Mouse (Mus musculus): Measurements from ENCODE around the gene Cavin1. TPM values are rescaled to one million over a fixed set of nuclear protein-coding genes. Genes with fewer than 3 reads are reported as not detected.

Cavin1 gene
- polyA plus RNA-seq, 1 experiment from 2014 or later = 10.2 TPM

DNA sequence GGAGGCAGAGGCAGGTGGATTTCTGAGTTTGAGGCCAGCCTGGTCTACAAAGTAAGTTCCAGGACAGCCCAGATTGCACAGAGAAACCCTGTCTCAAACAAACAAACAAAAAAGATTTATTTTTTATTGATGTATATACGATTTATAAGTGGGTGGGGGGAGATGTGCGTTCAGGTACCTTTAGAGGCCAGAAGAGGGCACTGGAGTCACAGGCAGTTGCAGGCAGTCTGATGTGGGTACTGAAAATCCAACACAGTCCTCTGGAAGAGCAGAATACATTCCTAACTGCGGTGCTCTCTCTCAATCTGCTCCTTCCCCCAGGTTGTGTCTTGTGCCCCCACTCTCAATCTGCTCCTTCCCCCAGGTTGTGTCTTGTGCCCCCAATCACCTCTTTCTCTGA is 14.9 kb upstream of the Cavin1 start:
- Histone ChIP-seq H3K4me1 (ENCODE audit: control insufficient read depth, insufficient read depth, low read length) (peaks cover 2% of the 10 kb centered on the region; the same call in 1 of the 2 replicates), H3K9me3 (ENCODE audit: control insufficient read depth, low read length) (no peaks in the 10 kb centered on the region), H3K27me3 (ENCODE audit: control insufficient read depth, insufficient read depth, low read length) (peaks cover 12% of the 10 kb centered on the region), H3K4me2 (ENCODE audit: low read depth, severe bottlenecking) (no peak overlapping the region), H3K4me3 (ENCODE audit: low read depth, low read length) (no peak overlapping the region), H3K9ac (ENCODE audit: low read length) (no peak overlapping the region), H3K36me3 (ENCODE audit: control insufficient read depth, insufficient read depth, low read length) (no peaks in the 10 kb centered on the region), H3K27ac (replicated peaks; ENCODE audit: low read depth, low read length) (no peak overlapping the region)
- DNase-seq (ENCODE audit: low spot score) (no peak), ATAC-seq (ENCODE audit: insufficient number of reproducible peaks, low FRiP score, low TSS enrichment, low read depth) (no peak)
- WGBS = 52% methylated on average over 3 of the region's 3 CpGs

DNA sequence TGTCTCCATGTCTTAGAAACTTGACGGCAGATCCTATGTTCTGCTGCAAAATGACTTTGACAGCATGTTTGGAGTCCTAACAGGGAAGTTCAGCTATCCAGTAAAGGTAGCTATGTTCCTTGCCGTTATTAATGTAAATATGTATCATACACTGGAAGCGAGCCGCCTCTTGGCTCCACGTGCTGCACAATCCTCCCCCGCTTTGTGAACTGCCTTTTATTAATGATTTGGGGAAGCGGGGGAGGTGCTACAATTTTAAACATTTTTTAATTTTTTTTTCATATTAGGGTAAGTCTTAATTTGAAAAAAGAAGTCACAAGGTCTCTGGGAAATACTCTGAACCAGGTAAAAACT is 13.1 kb upstream of the Cavin1 start:
- WGBS = 78% methylated on average over 7 of the region's 7 CpGs
- Histone ChIP-seq H3K27ac (replicated peaks; ENCODE audit: low read depth, low read length) (no peak overlapping the region), H3K4me1 (ENCODE audit: control insufficient read depth, insufficient read depth, low read length) (peaks cover 2% of the 10 kb centered on the region; the same call in 1 of the 2 replicates), H3K9ac (ENCODE audit: low read length) (no peak overlapping the region), H3K27me3 (ENCODE audit: control insufficient read depth, insufficient read depth, low read length) (peaks cover 12% of the 10 kb centered on the region), H3K36me3 (ENCODE audit: control insufficient read depth, insufficient read depth, low read length) (no peaks in the 10 kb centered on the region), H3K4me3 (ENCODE audit: low read depth, low read length) (no peak overlapping the region), H3K9me3 (ENCODE audit: control insufficient read depth, low read length) (no peaks in the 10 kb centered on the region), H3K4me2 (ENCODE audit: low read depth, severe bottlenecking) (no peak overlapping the region)
- ATAC-seq (ENCODE audit: insufficient number of reproducible peaks, low FRiP score, low TSS enrichment, low read depth) = no peak
- no peak for DNase-seq (ENCODE audit: low spot score)

DNA sequence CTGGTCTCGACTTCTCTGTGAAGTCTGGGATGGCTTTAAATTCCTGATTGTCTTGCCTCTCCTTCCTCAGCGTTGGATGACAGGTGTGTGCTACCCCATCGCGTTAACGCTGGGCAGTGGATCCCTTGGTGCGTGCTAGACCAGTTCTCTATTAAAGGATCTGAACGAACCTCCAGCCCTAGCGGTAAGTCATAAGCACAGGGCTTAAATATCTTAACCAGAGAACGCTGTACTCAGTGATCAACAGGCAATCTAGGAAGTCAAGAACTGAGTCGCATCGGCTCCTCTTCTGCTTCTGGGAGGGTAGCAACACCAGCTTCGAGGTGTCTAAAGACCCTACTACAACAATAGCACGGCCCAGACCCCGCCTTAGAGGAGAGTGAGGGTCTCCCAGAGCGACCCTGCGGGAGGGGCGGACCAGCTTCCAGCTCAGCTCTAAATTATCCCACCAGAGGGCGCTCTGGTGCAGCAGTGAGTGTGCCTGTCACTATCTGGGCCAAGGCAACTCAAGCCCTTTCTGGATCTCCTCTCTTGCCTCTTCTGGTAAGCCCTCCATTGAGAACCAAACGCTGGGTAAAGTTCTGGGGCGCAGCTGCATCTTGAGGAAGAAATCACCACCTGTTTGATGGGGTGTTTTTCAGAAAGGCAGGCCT is 12.6 kb upstream of the Cavin1 start:
- peak overlapping the region; percentile 49; the same call in 1 of the 2 replicates for H3K4me2 ChIP-seq (ENCODE audit: low read depth, severe bottlenecking)
- no peaks in the 10 kb centered on the region for H3K9me3 ChIP-seq (ENCODE audit: control insufficient read depth, low read length)
- WGBS = 5% methylated on average over 20 of the region's 20 CpGs
- DNase-seq (ENCODE audit: low spot score) = peak; percentile 94
- peaks cover 2% of the 10 kb centered on the region; the same call in 1 of the 2 replicates for H3K4me1 ChIP-seq (ENCODE audit: control insufficient read depth, insufficient read depth, low read length)
- H3K27ac ChIP-seq (replicated peaks; ENCODE audit: low read depth, low read length) = no peak overlapping the region
- peaks cover 12% of the 10 kb centered on the region for H3K27me3 ChIP-seq (ENCODE audit: control insufficient read depth, insufficient read depth, low read length)
- no peaks in the 10 kb centered on the region for H3K36me3 ChIP-seq (ENCODE audit: control insufficient read depth, insufficient read depth, low read length)
- H3K9ac ChIP-seq (ENCODE audit: low read length) = peak overlapping the region; percentile 30; the same call in 1 of the 2 replicates
- H3K4me3 ChIP-seq (ENCODE audit: low read depth, low read length) = peak overlapping the region; percentile 25; the same call in 1 of the 2 replicates
- peak; percentile 80; the same call in 1 of the 2 replicates for ATAC-seq (ENCODE audit: insufficient number of reproducible peaks, low FRiP score, low TSS enrichment, low read depth)

DNA sequence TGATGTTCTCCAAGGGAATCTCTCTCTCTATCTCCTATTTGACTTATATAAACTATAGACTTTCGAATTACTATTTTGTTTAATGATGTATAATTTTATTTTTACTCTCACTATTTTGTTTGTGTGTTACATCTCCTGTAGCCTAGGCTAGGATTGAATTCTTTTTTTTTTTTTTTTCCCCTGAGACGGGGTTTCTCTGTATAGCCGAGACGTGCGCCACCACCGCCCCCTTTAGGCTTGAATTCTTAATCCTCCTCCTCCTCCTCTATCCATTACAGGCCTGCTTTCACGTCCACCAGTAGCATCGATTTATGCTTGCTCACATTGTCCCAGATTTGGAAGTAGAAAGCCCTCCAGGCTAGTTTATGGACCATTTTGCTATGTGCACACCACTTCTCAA is 11.4 kb upstream of the Cavin1 start:
- H3K36me3 ChIP-seq (ENCODE audit: control insufficient read depth, insufficient read depth, low read length) = no peaks in the 10 kb centered on the region
- WGBS = 10% methylated on average over 8 of the region's 8 CpGs
- H3K4me1 ChIP-seq (ENCODE audit: control insufficient read depth, insufficient read depth, low read length) = peaks cover 2% of the 10 kb centered on the region; the same call in 1 of the 2 replicates
- ATAC-seq (ENCODE audit: insufficient number of reproducible peaks, low FRiP score, low TSS enrichment, low read depth) (no peak), DNase-seq (ENCODE audit: low spot score) (no peak)
- no peak overlapping the region for H3K9ac ChIP-seq (ENCODE audit: low read length)
- H3K27ac ChIP-seq (replicated peaks; ENCODE audit: low read depth, low read length) = no peak overlapping the region
- H3K27me3 ChIP-seq (ENCODE audit: control insufficient read depth, insufficient read depth, low read length) = peaks cover 12% of the 10 kb centered on the region
- H3K4me3 ChIP-seq (ENCODE audit: low read depth, low read length) = no peak overlapping the region
- no peaks in the 10 kb centered on the region for H3K9me3 ChIP-seq (ENCODE audit: control insufficient read depth, low read length)
- no peak overlapping the region for H3K4me2 ChIP-seq (ENCODE audit: low read depth, severe bottlenecking)

DNA sequence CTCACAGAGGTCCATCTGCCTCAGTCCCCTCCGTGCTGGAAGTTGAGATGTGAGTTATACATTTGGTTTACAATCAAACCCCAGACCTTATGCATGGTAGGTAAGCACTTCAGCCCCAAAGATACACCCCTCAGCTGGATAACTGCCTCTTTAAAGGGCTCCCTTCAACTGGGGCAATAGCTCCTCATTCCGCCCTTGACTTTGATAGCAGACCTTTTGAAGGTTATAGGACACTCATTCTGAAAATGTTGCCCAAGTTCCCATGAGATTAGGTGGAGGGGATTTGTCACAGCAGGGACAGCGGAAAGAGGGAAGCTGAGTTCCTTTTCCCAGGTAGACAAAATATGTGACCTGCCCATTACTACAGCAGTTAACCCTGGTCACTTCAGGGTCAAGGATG is 10.5 kb upstream of the Cavin1 start:
- Histone ChIP-seq H3K4me1 (ENCODE audit: control insufficient read depth, insufficient read depth, low read length) (peaks cover 2% of the 10 kb centered on the region; the same call in 1 of the 2 replicates), H3K4me3 (ENCODE audit: low read depth, low read length) (no peak overlapping the region), H3K27ac (replicated peaks; ENCODE audit: low read depth, low read length) (no peak overlapping the region), H3K27me3 (ENCODE audit: control insufficient read depth, insufficient read depth, low read length) (peaks cover 12% of the 10 kb centered on the region), H3K9ac (ENCODE audit: low read length) (no peak overlapping the region), H3K36me3 (ENCODE audit: control insufficient read depth, insufficient read depth, low read length) (no peaks in the 10 kb centered on the region), H3K9me3 (ENCODE audit: control insufficient read depth, low read length) (no peaks in the 10 kb centered on the region), H3K4me2 (ENCODE audit: low read depth, severe bottlenecking) (no peak overlapping the region)
- DNase-seq (ENCODE audit: low spot score) (peak; percentile 16), ATAC-seq (ENCODE audit: insufficient number of reproducible peaks, low FRiP score, low TSS enrichment, low read depth) (no peak)
- WGBS = 66% methylated on average over 3 of the region's 3 CpGs

DNA sequence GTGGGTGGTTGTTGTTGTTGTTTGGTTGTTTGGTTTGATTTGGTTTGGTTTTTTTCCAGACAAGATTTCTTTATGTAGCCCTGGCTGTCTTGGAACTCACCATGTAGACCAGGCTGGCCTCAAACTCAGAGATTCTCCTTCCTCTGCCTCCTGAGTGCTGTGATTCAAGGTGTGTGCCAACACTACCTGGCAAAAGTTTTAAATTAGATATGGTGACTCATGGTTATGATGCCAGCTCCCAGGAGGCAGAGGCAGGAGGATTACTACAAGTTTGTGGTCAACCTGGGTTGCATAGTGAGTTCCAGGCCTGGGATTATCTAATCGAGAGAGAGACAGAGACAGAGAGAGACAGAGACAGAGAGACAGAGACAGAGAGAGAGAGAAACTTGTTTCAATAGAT is 9.8 kb upstream of the Cavin1 start:
- 77% methylated on average over 1 of the region's 1 CpGs for WGBS
- Histone ChIP-seq H3K9me3 (ENCODE audit: control insufficient read depth, low read length) (no peaks in the 10 kb centered on the region), H3K36me3 (ENCODE audit: control insufficient read depth, insufficient read depth, low read length) (no peaks in the 10 kb centered on the region), H3K27me3 (ENCODE audit: control insufficient read depth, insufficient read depth, low read length) (peaks cover 12% of the 10 kb centered on the region), H3K4me1 (ENCODE audit: control insufficient read depth, insufficient read depth, low read length) (peaks cover 2% of the 10 kb centered on the region; the same call in 1 of the 2 replicates), H3K4me2 (ENCODE audit: low read depth, severe bottlenecking) (no peak overlapping the region), H3K4me3 (ENCODE audit: low read depth, low read length) (no peak overlapping the region), H3K27ac (replicated peaks; ENCODE audit: low read depth, low read length) (no peak overlapping the region), H3K9ac (ENCODE audit: low read length) (no peak overlapping the region)
- ATAC-seq (ENCODE audit: insufficient number of reproducible peaks, low FRiP score, low TSS enrichment, low read depth) = no peak
- DNase-seq (ENCODE audit: low spot score) = peak; percentile 13

DNA sequence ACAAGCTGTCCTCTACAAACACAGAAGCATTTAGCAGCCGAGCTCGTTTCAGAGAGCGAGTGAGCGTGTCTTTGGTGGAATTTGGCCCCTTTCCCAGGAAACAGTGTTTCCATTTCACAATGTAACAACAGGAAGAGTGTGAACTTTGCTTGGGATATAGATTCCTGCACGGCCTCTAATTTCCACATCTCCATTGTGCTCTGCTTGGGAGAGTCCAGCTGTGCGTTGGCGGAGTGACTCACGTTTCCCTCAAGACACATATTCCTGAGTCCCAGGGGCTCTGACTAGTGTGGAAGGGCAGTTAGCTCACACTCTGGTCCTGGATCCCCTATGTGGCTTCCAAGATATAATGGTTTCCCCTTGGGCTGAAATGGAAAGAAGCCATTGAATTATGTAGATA is 9.2 kb upstream of the Cavin1 start:
- no peak overlapping the region for H3K9ac ChIP-seq (ENCODE audit: low read length)
- DNase-seq (ENCODE audit: low spot score) (no peak), ATAC-seq (ENCODE audit: insufficient number of reproducible peaks, low FRiP score, low TSS enrichment, low read depth) (no peak)
- no peaks in the 10 kb centered on the region for H3K9me3 ChIP-seq (ENCODE audit: control insufficient read depth, low read length)
- peaks cover 2% of the 10 kb centered on the region; the same call in 1 of the 2 replicates for H3K4me1 ChIP-seq (ENCODE audit: control insufficient read depth, insufficient read depth, low read length)
- H3K27me3 ChIP-seq (ENCODE audit: control insufficient read depth, insufficient read depth, low read length) = peaks cover 12% of the 10 kb centered on the region
- no peak overlapping the region for H3K27ac ChIP-seq (replicated peaks; ENCODE audit: low read depth, low read length)
- WGBS = 86% methylated on average over 8 of the region's 8 CpGs
- no peak overlapping the region for H3K4me3 ChIP-seq (ENCODE audit: low read depth, low read length)
- H3K4me2 ChIP-seq (ENCODE audit: low read depth, severe bottlenecking) = no peak overlapping the region
- no peaks in the 10 kb centered on the region for H3K36me3 ChIP-seq (ENCODE audit: control insufficient read depth, insufficient read depth, low read length)

DNA sequence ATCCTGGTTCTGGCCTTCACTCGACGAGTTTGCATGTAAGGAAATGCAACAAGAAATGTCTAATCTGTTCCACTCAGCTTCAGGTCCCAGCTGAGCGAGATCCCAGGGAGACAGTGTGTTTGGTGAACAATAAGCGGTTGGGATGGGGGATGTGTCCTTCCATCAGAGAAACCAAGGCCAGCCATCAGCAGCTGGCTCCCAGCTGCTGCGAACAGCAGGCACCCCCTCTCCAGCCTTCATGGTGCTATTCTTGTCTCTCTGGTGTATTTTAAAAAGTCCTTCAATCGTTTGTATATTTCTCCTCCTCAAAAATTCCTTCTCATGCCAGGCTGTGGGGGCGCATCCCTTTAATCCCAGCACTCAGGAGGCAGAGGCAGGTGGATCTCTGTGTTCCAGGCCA is 4.6 kb upstream of the Cavin1 start:
- H3K9me3 ChIP-seq (ENCODE audit: control insufficient read depth, low read length) = no peaks in the 10 kb centered on the region
- no peak overlapping the region for H3K4me3 ChIP-seq (ENCODE audit: low read depth, low read length)
- peaks cover 3% of the 10 kb centered on the region; the same call in 1 of the 2 replicates for H3K4me1 ChIP-seq (ENCODE audit: control insufficient read depth, insufficient read depth, low read length)
- no peak for DNase-seq (ENCODE audit: low spot score)
- no peak overlapping the region for H3K27ac ChIP-seq (replicated peaks; ENCODE audit: low read depth, low read length)
- H3K4me2 ChIP-seq (ENCODE audit: low read depth, severe bottlenecking) = no peak overlapping the region
- H3K9ac ChIP-seq (ENCODE audit: low read length) = no peak overlapping the region
- no peak for ATAC-seq (ENCODE audit: insufficient number of reproducible peaks, low FRiP score, low TSS enrichment, low read depth)
- no peaks in the 10 kb centered on the region for H3K36me3 ChIP-seq (ENCODE audit: control insufficient read depth, insufficient read depth, low read length)
- peaks cover 15% of the 10 kb centered on the region for H3K27me3 ChIP-seq (ENCODE audit: control insufficient read depth, insufficient read depth, low read length)
- WGBS = 76% methylated on average over 7 of the region's 7 CpGs
